Mouse (Mus musculus) hindbrain, postnatal 0 days (tissue): ENCODE measurements around the gene Dqx1. TPM values are rescaled to one million over a fixed set of nuclear protein-coding genes. Genes with fewer than 3 reads are reported as not detected.
A peak's percentile ranks its signal among the peaks of the same experiment; 100 is the strongest.

Source experiments
- ATAC-seq: fragments of 200-750 bp; cut with Nextera tagmentation; 2 replicates; pipeline ENCODE4 v1.8.0; 2017; ENCODE audit warnings: mild to moderate bottlenecking, moderate TSS enrichment, moderate library complexity
- DNase-seq: peaks from one replicate; pipeline ENCODE4 v3.0.0-alpha.2; 2015; ENCODE audit warnings: low spot score
- H3K27ac ChIP-seq: fragments of 300-500 bp; sonication (generic); 2 replicates; pipeline ENCODE4 v1.5.1; 2014; ENCODE audit warnings: mild to moderate bottlenecking
- H3K27me3 ChIP-seq: fragments of 300-500 bp; sonication (generic); 2 replicates; pipeline ENCODE4 v1.6.1; 2014; ENCODE audit warnings: low read length, mixed read lengths; ENCODE audit not compliant: insufficient read depth
- H3K36me3 ChIP-seq: fragments of 300-500 bp; sonication (generic); 2 replicates; pipeline ENCODE4 v1.6.1; 2014; ENCODE audit warnings: low read length, mixed read lengths; ENCODE audit not compliant: insufficient read depth
- H3K4me1 ChIP-seq: fragments of 300-500 bp; sonication (generic); 2 replicates; pipeline ENCODE4 v1.6.1; 2014; ENCODE audit warnings: antibody characterized with exemption, low read length, mixed read lengths; ENCODE audit not compliant: insufficient read depth
- H3K4me2 ChIP-seq: fragments of 300-500 bp; sonication (generic); 2 replicates; pipeline ENCODE4 v1.6.1; 2014; ENCODE audit warnings: low read depth, mild to moderate bottlenecking, low read length, moderate library complexity, mixed read lengths
- H3K4me3 ChIP-seq: fragments of 300-500 bp; sonication (generic); 2 replicates; pipeline ENCODE4 v1.5.1; 2014; ENCODE audit warnings: low read length
- H3K9ac ChIP-seq: fragments of 300-500 bp; sonication (generic); replicated peaks from 2 replicates; pipeline ENCODE4 v1.6.1; 2014; ENCODE audit warnings: mild to moderate bottlenecking, low read length, moderate library complexity, mixed read lengths
- H3K9me3 ChIP-seq: fragments of 300-500 bp; sonication (generic); 2 replicates; pipeline ENCODE4 v1.6.1; 2016; ENCODE audit warnings: low read length, mixed read lengths
- CTCF ChIP-seq: IDR thresholded peaks from 2 replicates; pipeline ENCODE4 v1.5.1; 2016; ENCODE audit warnings: antibody characterized with exemption, control low read depth, low read depth
- WGBS: fragments of 180-500 bp; shearing (Covaris S2); extraction: QIAGEN DNeasy Blood & Tissue Kit; methylation state at CpG from one replicate; pipeline ENCODE4 v1.1.7; 2014; 5-methylcytosine and 5-hydroxymethylcytosine counted together
- polyA plus RNA-seq: library from polyadenylated mRNA; unstranded; fragments of >200 nt; fragmentation: Nextera tagmentation; extraction: Ambion mirVana; gene quantifications from 2 replicates; pipeline ENCODE4 v1.2.1, GENCODE M21; 2015
- total RNA-seq: library from RNA; depleted of rRNA; stranded (reverse); fragments of >200 nt; gene quantifications from 2 replicates; pipeline ENCODE4 v1.2.3, GENCODE M21; 2014

Dqx1 gene
- total and polyA plus RNA-seq, 2 experiments from 2014 or later: 0.36 TPM; not detected in 1

- no peaks in the 10 kb centered on the region for H3K36me3 ChIP-seq
- no peak for ATAC-seq
- no peaks in the 10 kb centered on the region for H3K27me3 ChIP-seq
- no peak for TF ChIP-seq CTCF
- no peak overlapping the region for H3K4me3 ChIP-seq
- DNase-seq: no peak
- 65% methylated on average over 6 of the region's 6 CpGs for whole genome bisulfite sequencing
- peaks cover 3% of the 10 kb centered on the region; the same call in 1 of the 2 replicates for H3K4me1 ChIP-seq
- H3K4me2 ChIP-seq: no peak overlapping the region
- no peak overlapping the region for H3K9ac ChIP-seq
- no peaks in the 10 kb centered on the region for H3K9me3 ChIP-seq
- no peak overlapping the region for H3K27ac ChIP-seq
Observed at GRCm38 (mm10) chr6:83043561-83043960, 14.1 kb upstream of the Dqx1 start.

DNA sequence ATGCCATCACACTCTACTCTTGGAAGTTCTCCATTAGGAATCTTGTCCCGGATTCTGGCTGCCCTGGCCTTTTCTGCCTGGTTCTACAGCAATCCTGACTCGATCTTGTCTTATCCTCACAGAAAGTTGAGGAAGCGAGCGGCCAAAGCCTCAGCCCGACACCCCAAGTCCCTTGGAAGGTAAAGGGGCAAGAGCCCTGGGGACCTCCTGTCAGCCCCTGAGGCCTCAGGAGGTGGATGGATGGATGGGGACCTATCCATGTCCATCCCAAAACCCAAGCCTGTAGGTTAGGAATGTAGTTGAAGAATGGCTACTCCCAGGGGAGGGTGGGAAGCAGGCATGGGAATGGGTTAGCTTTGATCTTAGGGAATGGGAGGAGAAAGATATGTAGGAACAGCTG lies 13.7 kb upstream of the Dqx1 start:
- H3K4me1 ChIP-seq: no peaks in the 10 kb centered on the region
- TF ChIP-seq CTCF: no peak
- H3K4me3 ChIP-seq: no peak overlapping the region
- no peaks in the 10 kb centered on the region for H3K36me3 ChIP-seq
- no peak overlapping the region for H3K9ac ChIP-seq
- no peaks in the 10 kb centered on the region for H3K27me3 ChIP-seq
- DNase-seq (no peak), ATAC-seq (no peak)
- H3K4me2 ChIP-seq: no peak overlapping the region
- H3K9me3 ChIP-seq: no peaks in the 10 kb centered on the region
- 86% methylated on average over 5 of the region's 5 CpGs for WGBS
- no peak overlapping the region for H3K27ac ChIP-seq

DNA sequence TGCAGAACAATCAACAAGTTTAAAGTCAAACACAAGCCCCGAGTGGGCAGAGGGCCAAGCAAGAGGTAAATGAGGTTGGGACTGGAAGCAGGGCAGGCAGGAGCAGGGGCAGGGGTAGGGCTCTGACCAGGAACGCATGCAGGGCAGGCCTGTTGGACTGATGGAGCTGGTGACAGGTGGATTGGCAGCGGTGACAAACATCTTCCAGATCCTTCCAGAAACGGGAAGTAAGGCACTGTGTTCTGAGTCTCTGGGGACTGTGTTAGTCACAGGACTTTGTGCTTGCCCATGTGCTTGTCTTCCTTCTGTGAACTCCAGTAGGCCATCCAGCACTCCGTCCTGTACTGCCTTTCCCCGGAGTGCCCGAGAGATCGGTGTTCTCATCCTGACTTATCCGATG lies 12.9 kb upstream of the Dqx1 start:
- Histone ChIP-seq H3K27me3 (no peaks in the 10 kb centered on the region), H3K4me2 (no peak overlapping the region), H3K9me3 (no peaks in the 10 kb centered on the region), H3K4me1 (no peaks in the 10 kb centered on the region), H3K9ac (no peak overlapping the region), H3K4me3 (no peak overlapping the region), H3K27ac (no peak overlapping the region), H3K36me3 (no peaks in the 10 kb centered on the region)
- 75% methylated on average over 9 of the region's 9 CpGs for WGBS
- no peak for TF ChIP-seq CTCF
- no peak for ATAC-seq
- DNase-seq: no peak

- Histone ChIP-seq H3K4me2 (no peak overlapping the region), H3K27ac (no peak overlapping the region), H3K36me3 (no peaks in the 10 kb centered on the region), H3K9ac (no peak overlapping the region), H3K4me1 (peaks cover 8% of the 10 kb centered on the region), H3K9me3 (no peaks in the 10 kb centered on the region), H3K27me3 (no peaks in the 10 kb centered on the region), H3K4me3 (no peak overlapping the region)
- DNase-seq: no peak
- WGBS: 73% methylated on average over 10 of the region's 10 CpGs
- TF ChIP-seq CTCF: no peak
- no peak for ATAC-seq
Observed at GRCm38 (mm10) chr6:83049367-83049766, 8.3 kb upstream of the Dqx1 start.

DNA sequence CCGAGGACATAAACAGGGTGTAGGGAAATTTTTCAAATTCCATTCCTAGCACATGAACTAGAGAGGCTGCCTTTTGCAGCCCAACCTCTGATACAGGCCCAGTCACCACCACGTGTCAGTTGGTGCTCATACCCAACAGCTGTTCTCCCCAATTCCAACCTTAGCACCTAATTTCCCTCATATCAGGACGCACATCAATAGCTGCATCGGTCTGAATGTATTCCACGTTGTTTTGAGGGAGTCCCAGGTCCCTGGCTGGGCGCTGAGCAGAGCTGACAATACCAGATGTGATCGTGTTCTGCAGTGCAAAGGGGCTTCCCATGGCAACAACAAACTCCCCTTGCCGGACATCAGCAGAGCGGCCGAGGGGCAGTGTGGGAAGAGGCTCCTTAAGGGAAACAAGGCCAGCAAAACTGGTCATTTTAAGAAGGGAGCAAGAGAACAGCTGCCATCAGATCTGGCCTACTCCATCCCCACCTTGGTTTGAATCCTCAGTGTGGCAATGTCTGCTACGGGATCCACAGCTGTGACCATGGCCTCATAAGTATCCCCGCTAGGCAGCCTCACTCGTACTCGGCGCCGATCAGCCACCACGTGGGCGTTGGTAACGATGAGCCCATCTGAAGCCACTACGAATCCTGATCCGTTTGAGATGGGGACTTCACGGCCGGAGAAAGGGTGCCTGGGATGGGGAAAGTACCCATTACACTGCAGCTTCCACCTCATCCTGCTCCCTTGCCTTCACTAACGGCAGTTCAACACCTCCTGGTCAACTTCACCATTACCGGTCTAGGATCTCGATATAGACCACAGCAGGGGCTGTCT lies 4.3 kb upstream of the Dqx1 start:
- Histone ChIP-seq H3K4me1 (peaks cover 18% of the 10 kb centered on the region), H3K27ac (peak overlapping the region; percentile 86), H3K4me2 (peak overlapping the region; percentile 90), H3K9ac (peak overlapping the region; percentile 89), H3K9me3 (no peaks in the 10 kb centered on the region), H3K27me3 (no peaks in the 10 kb centered on the region), H3K36me3 (no peaks in the 10 kb centered on the region), H3K4me3 (peak overlapping the region; percentile 91)
- ATAC-seq: no peak
- WGBS: 2% methylated on average over 26 of the region's 26 CpGs
- 0 out of 2 replicates have a peak, but pooled peaks have one; percentile 1 for TF ChIP-seq CTCF
- peak; percentile 56 for DNase-seq

- under 1% methylated on average over 62 of the region's 64 CpGs for WGBS
- Histone ChIP-seq H3K27me3 (no peaks in the 10 kb centered on the region), H3K36me3 (no peaks in the 10 kb centered on the region), H3K27ac (peak within 1 kb of the TSS; percentile 86), H3K9ac (peak within 1 kb of the TSS; percentile 89), H3K4me3 (peak within 1 kb of the TSS; percentile 91), H3K4me1 (peaks cover 18% of the 10 kb centered on the region), H3K4me2 (peak within 1 kb of the TSS; percentile 90), H3K9me3 (no peaks in the 10 kb centered on the region)
- TF ChIP-seq CTCF: no peak
- ATAC-seq (peak; percentile 98), DNase-seq (peak; percentile 99)
Observed at GRCm38 (mm10) chr6:83054074-83054851, 3.4 kb upstream of the Dqx1 start, which contains the start of gene Aup1. Aup1 (plus strand) TSS chr6:83054521.
